Mouse (Mus musculus) testis, postnatal 10 days (tissue): ENCODE data around the gene Ctdspl.

Experiments used
- DNase-seq: peaks from one replicate; pipeline ENCODE4 v3.0.0; 2021; ENCODE audit warnings: low spot score

Gene Ctdspl

GRCm38 (mm10) chr9:119063036-119063644, 136.9 kb downstream of the Ctdspl start:
- DNase-seq = no peak

- DNase-seq = no peak
These were observed 138.0 kb downstream of the Ctdspl start for GRCm38 (mm10) chr9:119064296-119064695.

- DNase-seq = peak; percentile 87
These were observed 141.3 kb downstream of the Ctdspl start for GRCm38 (mm10) chr9:119067601-119068000.

GRCm38 (mm10) chr9:119068266-119068665, 142.0 kb downstream of the Ctdspl start:
- no peak for DNase-seq

GRCm38 (mm10) chr9:119070173-119070825, 144.0 kb downstream of the Ctdspl start:
- no peak for DNase-seq

- DNase-seq = peak; percentile 77
These were observed 145.5 kb downstream of the Ctdspl start for GRCm38 (mm10) chr9:119071786-119072185.

GRCm38 (mm10) chr9:119073184-119073895, 147.1 kb downstream of the Ctdspl start:
- DNase-seq = peak; percentile 78

GRCm38 (mm10) chr9:119075685-119076084, 149.4 kb downstream of the Ctdspl start:
- DNase-seq = no peak

GRCm38 (mm10) chr9:119080040-119080675, 153.9 kb downstream of the Ctdspl start:
- no peak for DNase-seq

GRCm38 (mm10) chr9:119082039-119082438, 155.8 kb downstream of the Ctdspl start:
- no peak for DNase-seq

- DNase-seq = no peak
These were observed 156.6 kb downstream of the Ctdspl start for GRCm38 (mm10) chr9:119082656-119083430.

- no peak for DNase-seq
These were observed 157.7 kb downstream of the Ctdspl start for GRCm38 (mm10) chr9:119083966-119084365.

- no peak for DNase-seq
These were observed 160.2 kb downstream of the Ctdspl start for GRCm38 (mm10) chr9:119086451-119086850.

- DNase-seq = no peak
These were observed 161.1 kb downstream of the Ctdspl start for GRCm38 (mm10) chr9:119087309-119087708.

GRCm38 (mm10) chr9:119088148-119088801, 162.0 kb downstream of the Ctdspl start:
- DNase-seq = peak; percentile 97

GRCm38 (mm10) chr9:119089437-119089836, 163.2 kb downstream of the Ctdspl start:
- DNase-seq = no peak

GRCm38 (mm10) chr9:119090462-119090861, 164.2 kb downstream of the Ctdspl start:
- no peak for DNase-seq

GRCm38 (mm10) chr9:119091581-119092310, 165.5 kb downstream of the Ctdspl start:
- no peak for DNase-seq

- peak; percentile 71 for DNase-seq
These were observed 166.5 kb downstream of the Ctdspl start for GRCm38 (mm10) chr9:119092473-119093418.
